Mouse (Mus musculus): ENCODE data around the gene Pop7.

The Pop7 gene

GRCm38 (mm10) chr5:137487616-137488015, 14.7 kb downstream of the Pop7 start:
- peak; percentile 23 for DNase-seq

- DNase-seq, result no peak
These were observed 16.5 kb downstream of the Pop7 start for GRCm38 (mm10) chr5:137485851-137486155.

GRCm38 (mm10) chr5:137485071-137485850, 17.1 kb downstream of the Pop7 start:
- DNase-seq, result no peak

- peak; percentile 61 for DNase-seq
These were observed 20.4 kb downstream of the Pop7 start for GRCm38 (mm10) chr5:137481897-137482296.

- DNase-seq, result peak; percentile 70
These were observed 21.2 kb downstream of the Pop7 start for GRCm38 (mm10) chr5:137481138-137481537.

- DNase-seq, result no peak
These were observed 25.4 kb downstream of the Pop7 start, which contains the start of gene Zan for GRCm38 (mm10) chr5:137476964-137477363. Zan (minus strand) TSS chr5:137477064.

- DNase-seq, result no peak
These were observed 28.0 kb downstream of the Pop7 start for GRCm38 (mm10) chr5:137474351-137474750.

GRCm38 (mm10) chr5:137472252-137472904, 29.9 kb downstream of the Pop7 start:
- DNase-seq, result no peak

GRCm38 (mm10) chr5:137466946-137467345, 35.4 kb downstream of the Pop7 start:
- no peak for DNase-seq

- no peak for DNase-seq
These were observed 37.3 kb downstream of the Pop7 start for GRCm38 (mm10) chr5:137465049-137465448.

GRCm38 (mm10) chr5:137455866-137456591, 46.3 kb downstream of the Pop7 start:
- DNase-seq, result peak; percentile 22

- no peak for DNase-seq
These were observed 47.1 kb downstream of the Pop7 start for GRCm38 (mm10) chr5:137455206-137455605.
